Mouse (Mus musculus): ENCODE data around the gene Ltv1.

DNA sequence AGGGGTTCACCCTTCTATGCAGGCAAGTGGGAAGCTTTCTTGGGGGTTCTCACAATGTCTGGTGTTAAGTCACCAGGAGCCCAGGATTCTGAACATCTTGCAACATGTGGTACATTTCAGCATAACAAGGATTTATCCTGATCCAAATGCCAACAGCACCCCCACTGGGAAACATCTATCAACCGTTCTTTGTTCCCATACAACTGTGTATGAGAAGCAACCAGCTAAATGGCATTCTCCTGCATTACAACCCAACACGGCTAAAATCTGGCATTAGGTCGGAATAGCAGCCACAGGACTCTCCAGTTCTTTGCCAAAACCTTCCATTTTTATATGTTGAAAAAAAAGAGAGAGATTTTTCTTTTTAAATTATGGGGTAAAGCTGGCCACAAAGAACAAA is 16.5 kb upstream of the Ltv1 start:
- TF ChIP-seq CTCF (IDR thresholded peaks at IDR 0.05; ENCODE audit: low read depth, low read length) (no peak), GATA2 (IDR thresholded peaks at IDR 0.05; ENCODE audit: borderline replicate concordance, low read depth, low read length) (no peak), POLR2AphosphoS5 (IDR thresholded peaks at IDR 0.05; ENCODE audit: insufficient replicate concordance, low read depth, low read length) (no peak), TAL1 (conservative IDR thresholded peaks at IDR 0.05; ENCODE audit: low read depth, low read length) (no peak)

Measured in G1E (cell line).